Mouse (Mus musculus) lung, postnatal 14 days (tissue): ENCODE results near the gene Rhog.

Source experiments
- DNase-seq: peaks from one replicate; pipeline ENCODE4 v3.0.0; 2021

The Rhog gene

GRCm38 (mm10) chr7:102211071-102211470 is 44.8 kb downstream of the Rhog start:
- no peak for DNase-seq

- DNase-seq = peak; percentile 100
Measured at GRCm38 (mm10) chr7:102209756-102210721, 45.8 kb downstream of the Rhog start, which contains the start of the genes Nup98 and Pgap2. Gene Nup98 (minus strand): TSS chr7:102210176. Gene Pgap2 (plus strand): TSS chr7:102210208.

GRCm38 (mm10) chr7:102208806-102209363 is 47.0 kb downstream of the Rhog start:
- DNase-seq = no peak

- no peak for DNase-seq
Measured at GRCm38 (mm10) chr7:102205646-102206045, 50.2 kb downstream of the Rhog start.

- no peak for DNase-seq
Measured at GRCm38 (mm10) chr7:102204296-102204857, 51.5 kb downstream of the Rhog start.

GRCm38 (mm10) chr7:102200996-102201785 is 54.7 kb downstream of the Rhog start:
- no peak for DNase-seq

- no peak for DNase-seq
Measured at GRCm38 (mm10) chr7:102200576-102200975, 55.3 kb downstream of the Rhog start.

GRCm38 (mm10) chr7:102192356-102192755 is 63.5 kb downstream of the Rhog start:
- DNase-seq = peak; percentile 12
